Mouse (Mus musculus) CH12.LX (cell line): ENCODE results near the gene Dnah12. TPM values are rescaled to one million over a fixed set of nuclear protein-coding genes. Genes with fewer than 3 reads are reported as not detected.
"Not testable (repeated sequence)": the region's sequence is repeated elsewhere in the genome, so short reads cannot be mapped to it uniquely, and the experiment has no call there.

Experiments used
- DNase-seq: peaks from one replicate; pipeline ENCODE4 v3.0.0-alpha.2; 2013; ENCODE audit errors: extremely low read depth
- H3K27ac ChIP-seq: 2 replicates; pipeline ENCODE4 v1.5.1; 2012; ENCODE audit warnings: low read depth, mild to moderate bottlenecking, control low read depth, moderate library complexity; ENCODE audit not compliant: insufficient read depth
- H3K27me3 ChIP-seq: replicated peaks from 2 replicates; pipeline ENCODE3; 2012; ENCODE audit warnings: inconsistent platforms
- H3K36me3 ChIP-seq, 2 experiments: replicated peaks in 1 of 2; 2 replicates each; pipeline versions ENCODE3 to v1.6.1; 2012; ENCODE audit warnings: inconsistent platforms in 1 of 2, low read length in 1 of 2, mild to moderate bottlenecking in 1 of 2, mixed read lengths in 1 of 2, moderate library complexity in 1 of 2; ENCODE audit not compliant: control insufficient read depth in 1 of 2, insufficient read depth in 1 of 2
- H3K4me1 ChIP-seq, 2 experiments: 2 replicates each; pipeline ENCODE4 v1.6.1; 2012; ENCODE audit warnings: inconsistent platforms in 1 of 2, moderate library complexity in 1 of 2; ENCODE audit not compliant: insufficient read depth in 2 of 2, control insufficient read depth in 1 of 2
- H3K4me2 ChIP-seq: 2 replicates; pipeline ENCODE4 v1.6.1; 2012; ENCODE audit warnings: low read depth, mild to moderate bottlenecking, control low read depth; ENCODE audit not compliant: poor library complexity, insufficient read depth, severe bottlenecking
- H3K4me3 ChIP-seq, 3 experiments: fragments of 150-350 bp in 1 of 3; sonication (generic) in 1 of 3; replicated peaks in 1 of 3; 2 replicates each; pipeline versions ENCODE3 to v1.5.1; 2011 to 2012; ENCODE audit warnings: low read depth in 2 of 3, low read length in 2 of 3, mild to moderate bottlenecking in 2 of 3, moderate library complexity in 2 of 3, control low read depth in 1 of 3, improper control_type of control experiment in 1 of 3, inconsistent platforms in 1 of 3, mixed read lengths in 1 of 3; ENCODE audit not compliant: poor library complexity in 1 of 3
- H3K79me2 ChIP-seq: replicated peaks from 2 replicates; pipeline ENCODE4 v1.6.1; 2012; ENCODE audit warnings: mild to moderate bottlenecking, moderate library complexity; ENCODE audit not compliant: control insufficient read depth, poor library complexity, insufficient read depth, severe bottlenecking; ENCODE audit errors: extremely low read depth
- H3K9ac ChIP-seq: 2 replicates; pipeline ENCODE4 v1.6.1; 2012; ENCODE audit warnings: low read depth, mild to moderate bottlenecking, control low read depth, moderate library complexity; ENCODE audit not compliant: insufficient read depth
- H3K9me3 ChIP-seq: replicated peaks from 2 replicates; pipeline ENCODE3; 2012; ENCODE audit warnings: low read length, inconsistent platforms, mixed read lengths
- BHLHE40 ChIP-seq: IDR thresholded peaks from 2 replicates; pipeline ENCODE4 v1.6.1; 2011; ENCODE audit warnings: mild to moderate bottlenecking, low read depth, low read length, improper control_type of control experiment
- CHD2 ChIP-seq: IDR thresholded peaks from 2 replicates; pipeline ENCODE4 v1.6.1; 2011; ENCODE audit warnings: low read length, improper control_type of control experiment
- E2F4 ChIP-seq: IDR thresholded peaks from 2 replicates; pipeline ENCODE4 v1.6.1; 2011; ENCODE audit warnings: low read depth, low read length, improper control_type of control experiment; ENCODE audit not compliant: insufficient replicate concordance
- ELF1 ChIP-seq: IDR thresholded peaks from 2 replicates; pipeline ENCODE4 v1.6.1; 2014; ENCODE audit warnings: low read depth, mild to moderate bottlenecking, inconsistent platforms, low read length, improper control_type of control experiment
- EP300 ChIP-seq: IDR thresholded peaks from 2 replicates; pipeline ENCODE4 v1.6.1; 2011; ENCODE audit warnings: low read length, improper control_type of control experiment
- IRF4 ChIP-seq: IDR thresholded peaks from 2 replicates; pipeline ENCODE4 v1.6.1; 2014; ENCODE audit warnings: low read depth, mild to moderate bottlenecking, inconsistent platforms, low read length, improper control_type of control experiment
- JUND ChIP-seq: conservative IDR thresholded peaks from 2 replicates; pipeline ENCODE4 v1.6.1; 2011; ENCODE audit warnings: low read depth, low read length, improper control_type of control experiment
- MEF2A ChIP-seq: IDR thresholded peaks from 2 replicates; pipeline ENCODE4 v1.6.1; 2014; ENCODE audit warnings: low read depth, mild to moderate bottlenecking, inconsistent platforms, low read length, improper control_type of control experiment, borderline replicate concordance
- MXI1 ChIP-seq: IDR thresholded peaks from 2 replicates; pipeline ENCODE4 v1.6.1; 2011; ENCODE audit warnings: mild to moderate bottlenecking, low read depth, low read length, improper control_type of control experiment
- NRF1 ChIP-seq: IDR thresholded peaks from 2 replicates; pipeline ENCODE4 v1.6.1; 2014; ENCODE audit warnings: low read depth, mild to moderate bottlenecking, inconsistent platforms, low read length, improper control_type of control experiment, moderate library complexity
- POLR2A ChIP-seq: IDR thresholded peaks from 2 replicates; pipeline ENCODE4 v1.6.1; 2011; ENCODE audit warnings: low read depth, mild to moderate bottlenecking, improper control_type of control experiment, low read length
- RCOR1 ChIP-seq: conservative IDR thresholded peaks from 2 replicates; pipeline ENCODE4 v1.6.1; 2012; ENCODE audit warnings: low read depth, mild to moderate bottlenecking, inconsistent platforms, low read length, improper control_type of control experiment
- SIN3A ChIP-seq: IDR thresholded peaks from 2 replicates; pipeline ENCODE4 v1.6.1; 2012; ENCODE audit warnings: low read length, improper control_type of control experiment, inconsistent platforms
- SMC3 ChIP-seq: IDR thresholded peaks from 2 replicates; pipeline ENCODE4 v1.6.1; 2011; ENCODE audit warnings: low read depth, low read length, improper control_type of control experiment
- UBTF ChIP-seq: IDR thresholded peaks from 2 replicates; pipeline ENCODE4 v1.6.1; 2012; ENCODE audit warnings: low read depth, mild to moderate bottlenecking, inconsistent platforms, low read length, improper control_type of control experiment, moderate library complexity
- USF1 ChIP-seq: IDR thresholded peaks from 2 replicates; pipeline ENCODE4 v1.6.1; 2014; ENCODE audit warnings: low read depth, mild to moderate bottlenecking, inconsistent platforms, low read length, improper control_type of control experiment
- ZKSCAN1 ChIP-seq: IDR thresholded peaks from 2 replicates; pipeline ENCODE4 v1.6.1; 2012; ENCODE audit warnings: low read depth, inconsistent platforms, low read length, improper control_type of control experiment, borderline replicate concordance
- dilution Hi-C: fragments of 300-500 bp; cut with MboI; formaldehyde crosslinking; loops from 2 replicates; pipeline ENCODE4 v1.14.3; 2020; ENCODE audit warnings: low sequenced_read_pairs; ENCODE audit not compliant: extremely low pct_unique_long_range_greater_than_20kb, extremely low pct_ligation_motif_present
- in situ Hi-C: fragments of 300-500 bp; cut with MboI; formaldehyde crosslinking; loops from 3 replicates; pipeline ENCODE4 v1.14.3; 2019; ENCODE audit warnings: low sequenced_read_pairs, low pct_ligation_motif_present, low pct_unique_long_range_greater_than_20kb, mixed read lengths
- polyA plus RNA-seq: library from polyadenylated mRNA; unstranded; fragments of >175 nt; gene quantifications from 2 replicates; pipeline ENCODE4 v1.2.1, GENCODE M21; 2012; ENCODE audit warnings: low read depth; ENCODE audit not compliant: insufficient read length
- total RNA-seq, 2 experiments: library from RNA; depleted of rRNA; stranded (reverse); fragments of 300-350 nt in 1 of 2; fragments of >200 nt in 1 of 2; gene quantifications; 2 replicates each; pipeline ENCODE4 v1.2.3; 2012 to 2014

The Dnah12 gene
- total and polyA plus RNA-seq, 3 experiments, result 0.04 to 0.13 (median 0.04) TPM

- DNase-seq, result no peak
- H3K9ac ChIP-seq, result no peak overlapping the region
- no peak overlapping the region for H3K27ac ChIP-seq
- H3K79me2 ChIP-seq, result no peaks in the 10 kb centered on the region
- no peaks in the 10 kb centered on the region for H3K4me1 ChIP-seq
- no peaks in the 10 kb centered on the region for H3K27me3 ChIP-seq
- dilution Hi-C loops, result no loop called here
- H3K4me2 ChIP-seq, result no peak overlapping the region
- no peaks in the 10 kb centered on the region for H3K9me3 ChIP-seq
- in situ Hi-C loops, result no loop called here
- H3K36me3 ChIP-seq, result no peaks in the 10 kb centered on the region
- no peak overlapping the region for H3K4me3 ChIP-seq
- TF ChIP-seq UBTF (no peak), SMC3 (no peak)
Measured at GRCm38 (mm10) chr14:26907401-26907800, 214.3 kb downstream of the Dnah12 start.

DNA sequence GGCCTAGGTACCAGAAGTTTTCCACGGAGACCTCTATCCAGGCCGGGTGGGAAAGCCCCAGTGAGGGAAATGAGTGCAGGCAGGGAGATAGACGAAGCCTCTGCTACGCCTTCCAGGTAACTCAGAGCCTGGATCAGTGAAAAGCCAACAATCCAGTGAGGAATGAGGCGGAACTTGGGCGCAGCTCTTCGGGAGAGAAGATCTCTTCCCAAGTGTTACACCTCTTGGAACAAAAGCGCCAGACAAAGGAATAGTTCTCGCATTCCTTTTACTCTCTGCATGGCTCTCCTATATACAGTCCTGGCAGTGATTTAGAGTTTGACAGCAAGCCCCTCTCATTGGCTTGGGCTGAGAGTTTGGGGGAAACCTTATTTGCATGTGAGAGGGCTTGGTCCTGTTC is 217.4 kb downstream of the Dnah12 start:
- DNase-seq, in situ Hi-C loops, dilution Hi-C loops, H3K27ac ChIP-seq, H3K4me1 ChIP-seq, H3K79me2 ChIP-seq, H3K27me3 ChIP-seq, H3K9ac ChIP-seq, H3K4me3 ChIP-seq, H3K36me3 ChIP-seq, H3K4me2 ChIP-seq, H3K9me3 ChIP-seq: not testable (repeated sequence)

DNA sequence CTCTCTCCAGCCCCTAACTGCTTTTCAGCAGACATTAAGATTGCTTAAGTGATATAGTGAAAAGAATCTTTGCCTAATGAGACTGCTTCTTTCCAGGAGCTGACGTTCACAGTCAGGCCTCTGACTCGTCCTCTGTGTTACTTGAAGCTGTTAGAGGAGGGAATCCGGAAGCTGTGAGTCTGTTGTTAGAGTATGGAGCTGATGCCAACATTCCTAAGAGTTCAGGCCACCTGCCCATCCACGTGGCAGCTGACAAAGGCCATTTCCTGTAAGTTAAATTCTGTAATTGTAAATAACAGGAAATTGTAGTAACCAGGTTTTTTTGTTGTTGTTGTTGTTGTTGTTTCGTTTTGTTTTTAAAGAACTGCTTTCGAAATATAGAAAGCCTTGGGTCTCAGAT is 218.1 kb downstream of the Dnah12 start:
- Histone ChIP-seq H3K4me1 (no peaks in the 10 kb centered on the region), H3K4me2 (no peak overlapping the region), H3K79me2 (no peaks in the 10 kb centered on the region), H3K27me3 (no peaks in the 10 kb centered on the region), H3K9me3 (no peaks in the 10 kb centered on the region), H3K36me3 (peaks cover 0 to 2% of the 10 kb centered on the region in 2 experiments), H3K9ac (no peak overlapping the region), H3K4me3 (no peak overlapping the region)
- no peak for DNase-seq
- in situ Hi-C loops, result no loop called here
- TF ChIP-seq MEF2A (no peak), IRF4 (no peak), MXI1 (no peak), USF1 (no peak), ELF1 (no peak), ZKSCAN1 (no peak), CHD2 (no peak), POLR2A (no peak), SIN3A (no peak), JUND (no peak), RCOR1 (no peak), BHLHE40 (no peak), UBTF (no peak), EP300 (no peak), E2F4 (no peak), NRF1 (no peak)
- TF ChIP-seq, all 38 proteins: peak for 0
- H3K27ac ChIP-seq, result no peak overlapping the region
- dilution Hi-C loops, result no loop called here
